Mouse (Mus musculus): ENCODE data around the gene Slc25a12.

DNA sequence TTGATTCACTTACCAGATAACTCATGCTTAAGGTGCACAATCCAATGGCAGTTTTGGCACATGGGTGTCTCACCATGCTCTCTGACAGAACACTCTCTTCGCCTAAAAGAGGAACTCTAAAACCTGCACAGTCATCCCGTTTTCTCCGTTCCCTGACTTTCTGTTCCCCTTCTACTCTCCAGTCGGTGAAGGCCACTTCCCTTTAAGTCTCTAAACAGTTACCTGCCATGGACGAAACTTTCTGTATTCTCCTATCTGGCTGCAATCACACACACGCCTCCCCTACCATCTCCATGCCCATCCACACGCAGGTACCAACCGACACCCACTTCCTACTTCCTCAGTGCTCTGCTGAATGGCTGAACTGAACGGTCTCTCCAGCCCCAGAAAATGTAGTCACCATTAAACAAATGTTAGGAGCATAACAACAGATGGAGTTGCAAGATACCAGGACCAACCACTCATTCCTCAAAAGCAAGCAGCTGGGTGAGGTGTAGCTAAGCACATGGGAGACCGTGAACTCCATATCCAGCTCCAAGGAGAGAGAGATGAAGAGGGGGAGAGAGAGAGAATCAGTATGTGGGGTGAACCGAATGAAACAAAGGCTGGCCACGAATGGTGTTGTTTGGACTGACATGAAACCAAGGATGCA is 29.3 kb downstream of the Slc25a12 start:
- TF ChIP-seq POLR2A (IDR thresholded peaks at IDR 0.05; ENCODE audit: borderline replicate concordance, low read depth, low read length) (no peak), CTCF (IDR thresholded peaks at IDR 0.05; ENCODE audit: low read depth, low read length) (no peak)

All from bone marrow macrophage, adult 2 months (primary cell).